Mouse (Mus musculus): ENCODE measurements around the gene Trim47.

GRCm38 (mm10) chr11:116106963-116107776 lies 19.8 kb downstream of the Trim47 start:
- 0 out of 2 replicates have a peak, but pooled peaks have one; percentile 0 for TF ChIP-seq CTCF (IDR thresholded peaks at IDR 0.05; ENCODE audit: borderline replicate concordance, extremely low read depth, insufficient read depth, insufficient read length)
- TF ChIP-seq POLR2A (IDR thresholded peaks at IDR 0.05; ENCODE audit: borderline replicate concordance, extremely low read depth, insufficient read depth, insufficient read length, poor library complexity, severe bottlenecking), result no peak
